Mouse (Mus musculus) hindbrain, embryonic 14.5 days (tissue): Measurements from ENCODE around the gene Ppp4c. TPM values are rescaled to one million over a fixed set of nuclear protein-coding genes. Genes with fewer than 3 reads are reported as not detected.

Experiments used
- ATAC-seq: fragments of 200-750 bp; cut with Nextera tagmentation; 2 replicates; pipeline ENCODE4 v1.8.0; 2017; ENCODE audit warnings: moderate number of reproducible peaks, mild to moderate bottlenecking, moderate TSS enrichment, moderate library complexity; ENCODE audit not compliant: low FRiP score
- DNase-seq: peaks from one replicate; pipeline ENCODE4 v3.0.0-alpha.2; 2015; ENCODE audit warnings: low spot score
- H3K27ac ChIP-seq: fragments of 300-500 bp; sonication (generic); 2 replicates; pipeline ENCODE4 v1.5.1; 2014; ENCODE audit warnings: mild to moderate bottlenecking, moderate library complexity
- H3K27me3 ChIP-seq: fragments of 300-500 bp; sonication (generic); 2 replicates; pipeline ENCODE4 v1.6.1; 2014; ENCODE audit warnings: mild to moderate bottlenecking, low read length, mixed read lengths; ENCODE audit not compliant: control insufficient read depth, insufficient read depth
- H3K36me3 ChIP-seq: fragments of 300-500 bp; sonication (generic); replicated peaks from 2 replicates; pipeline ENCODE4 v1.6.1; 2014; ENCODE audit not compliant: control insufficient read depth, insufficient read depth
- H3K4me1 ChIP-seq: fragments of 300-500 bp; sonication (generic); replicated peaks from 2 replicates; pipeline ENCODE4 v1.6.1; 2014; ENCODE audit warnings: antibody characterized with exemption, low read length, mixed read lengths; ENCODE audit not compliant: control insufficient read depth, insufficient read depth
- H3K4me2 ChIP-seq: fragments of 300-500 bp; sonication (generic); replicated peaks from 2 replicates; pipeline ENCODE4 v1.6.1; 2014; ENCODE audit warnings: mild to moderate bottlenecking, moderate library complexity
- H3K4me3 ChIP-seq: fragments of 300-500 bp; sonication (generic); replicated peaks from 2 replicates; pipeline ENCODE4 v1.5.1; 2014; ENCODE audit warnings: mild to moderate bottlenecking, low read length
- H3K9ac ChIP-seq: fragments of 300-500 bp; sonication (generic); 2 replicates; pipeline ENCODE4 v1.6.1; 2014
- H3K9me3 ChIP-seq: fragments of 300-500 bp; sonication (generic); 2 replicates; pipeline ENCODE4 v1.6.1; 2016; ENCODE audit warnings: low read length; ENCODE audit not compliant: control insufficient read depth
- WGBS: fragments of 180-500 bp; shearing (Covaris S2); extraction: QIAGEN DNeasy Blood & Tissue Kit; methylation state at CpG from one replicate; pipeline ENCODE4 v1.1.7; 2014; 5-methylcytosine and 5-hydroxymethylcytosine counted together
- polyA plus RNA-seq: library from polyadenylated mRNA; unstranded; fragments of >200 nt; fragmentation: Nextera tagmentation; extraction: Ambion mirVana; gene quantifications from 2 replicates; pipeline ENCODE4 v1.2.1, GENCODE M21; 2014

The Ppp4c gene
- polyA plus RNA-seq = 177 and 182 TPM in 2 replicates

GRCm38 (mm10) chr7:126791851-126792720 is at the start of gene Ppp4c:
Gene Ppp4c, minus strand, starts transcription at chr7:126792496.
- under 1% methylated on average over 74 of the region's 83 CpGs for WGBS
- Histone ChIP-seq H3K4me1 (peaks cover 24% of the 10 kb centered on the region), H3K9me3 (no peaks in the 10 kb centered on the region), H3K27me3 (no peaks in the 10 kb centered on the region), H3K36me3 (peaks cover 64% of the 10 kb centered on the region), H3K4me2 (peak within 1 kb of the TSS; percentile 90), H3K27ac (peak within 1 kb of the TSS; percentile 93), H3K4me3 (peak within 1 kb of the TSS; percentile 87), H3K9ac (peak within 1 kb of the TSS; percentile 88)
- DNase-seq = peak; percentile 100
- ATAC-seq = peak; percentile 92

- ATAC-seq = no peak
- H3K4me3 ChIP-seq = no peak overlapping the region
- H3K4me2 ChIP-seq = no peak overlapping the region
- H3K4me1 ChIP-seq = 0 out of 2 replicates have a peak, but pooled peaks cover 3% of the 10 kb centered on the region
- 100% methylated on average over 1 of the region's 1 CpGs for WGBS
- no peak overlapping the region for H3K27ac ChIP-seq
- no peaks in the 10 kb centered on the region for H3K9me3 ChIP-seq
- H3K9ac ChIP-seq = no peak overlapping the region
- H3K36me3 ChIP-seq = peaks cover 17% of the 10 kb centered on the region; the same call in 1 of the 2 replicates
- H3K27me3 ChIP-seq = no peaks in the 10 kb centered on the region
- no peak for DNase-seq
Measured at GRCm38 (mm10) chr7:126833294-126833693, 41.0 kb upstream of the Ppp4c start.

DNA sequence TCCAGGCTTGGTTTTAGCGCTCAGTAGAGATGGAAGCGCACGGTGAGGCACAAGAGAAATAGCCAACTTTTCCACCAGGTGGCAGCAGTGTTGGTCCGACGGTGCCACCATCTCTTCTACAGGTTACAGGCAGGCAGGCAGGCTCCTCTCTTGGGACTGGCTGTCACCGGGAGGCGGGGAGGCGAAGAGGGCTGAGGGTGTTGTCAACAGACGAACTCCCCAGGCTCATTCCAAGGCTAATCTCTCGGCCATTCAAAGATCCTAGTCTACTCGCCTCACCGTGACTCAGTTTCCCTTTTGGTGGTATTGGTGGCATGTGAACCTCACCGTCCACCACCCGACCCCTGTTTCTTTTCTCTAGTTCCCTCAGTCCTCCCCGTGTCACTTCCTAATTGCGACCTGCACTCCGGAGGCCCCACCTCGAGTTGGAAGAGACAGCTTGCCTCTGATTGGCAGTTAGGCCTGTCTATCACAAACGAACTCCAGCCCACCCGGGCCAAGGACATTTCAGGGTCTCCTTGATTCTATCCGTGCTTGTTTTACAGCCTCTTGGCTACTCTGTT is 39.8 kb upstream of the Ppp4c start:
- Histone ChIP-seq H3K36me3 (peaks cover 24% of the 10 kb centered on the region; the same call in 1 of the 2 replicates), H3K27me3 (no peaks in the 10 kb centered on the region), H3K9ac (peak overlapping the region; percentile 42), H3K4me2 (peak overlapping the region; percentile 61), H3K4me1 (0 out of 2 replicates have a peak, but pooled peaks cover 3% of the 10 kb centered on the region), H3K27ac (0 out of 2 replicates have a peak overlapping the region, but pooled peaks have one; percentile 14), H3K9me3 (no peaks in the 10 kb centered on the region), H3K4me3 (peak overlapping the region; percentile 21)
- DNase-seq = peak; percentile 86
- ATAC-seq = peak; percentile 70
- 2% methylated on average over 21 of the region's 21 CpGs for WGBS

GRCm38 (mm10) chr7:126831539-126831938 is 39.2 kb upstream of the Ppp4c start, which contains the start of gene 4930451I11Rik:
Gene 4930451I11Rik, minus strand, starts transcription at chr7:126831639.
- Histone ChIP-seq H3K4me3 (peak within 1 kb of the TSS; percentile 21), H3K4me1 (0 out of 2 replicates have a peak, but pooled peaks cover 3% of the 10 kb centered on the region), H3K27me3 (no peaks in the 10 kb centered on the region), H3K9ac (peak within 1 kb of the TSS; percentile 42), H3K36me3 (peaks cover 28% of the 10 kb centered on the region; the same call in 1 of the 2 replicates), H3K4me2 (peak within 1 kb of the TSS; percentile 61), H3K9me3 (no peaks in the 10 kb centered on the region), H3K27ac (0 out of 2 replicates have a peak within 1 kb of the TSS, but pooled peaks have one; percentile 14)
- ATAC-seq (no peak), DNase-seq (no peak)
- 59% methylated on average over 5 of the region's 5 CpGs for WGBS

- no peak for ATAC-seq
- no peaks in the 10 kb centered on the region for H3K9me3 ChIP-seq
- H3K4me2 ChIP-seq = no peak overlapping the region
- H3K4me3 ChIP-seq = no peak overlapping the region
- H3K27ac ChIP-seq = no peak overlapping the region
- H3K9ac ChIP-seq = no peak overlapping the region
- peaks cover 29% of the 10 kb centered on the region for H3K4me1 ChIP-seq
- WGBS = 81% methylated on average over 5 of the region's 5 CpGs
- no peak for DNase-seq
- no peaks in the 10 kb centered on the region for H3K27me3 ChIP-seq
- peaks cover 28% of the 10 kb centered on the region; the same call in 1 of the 2 replicates for H3K36me3 ChIP-seq
Measured at GRCm38 (mm10) chr7:126825952-126826351, 33.7 kb upstream of the Ppp4c start.

DNA sequence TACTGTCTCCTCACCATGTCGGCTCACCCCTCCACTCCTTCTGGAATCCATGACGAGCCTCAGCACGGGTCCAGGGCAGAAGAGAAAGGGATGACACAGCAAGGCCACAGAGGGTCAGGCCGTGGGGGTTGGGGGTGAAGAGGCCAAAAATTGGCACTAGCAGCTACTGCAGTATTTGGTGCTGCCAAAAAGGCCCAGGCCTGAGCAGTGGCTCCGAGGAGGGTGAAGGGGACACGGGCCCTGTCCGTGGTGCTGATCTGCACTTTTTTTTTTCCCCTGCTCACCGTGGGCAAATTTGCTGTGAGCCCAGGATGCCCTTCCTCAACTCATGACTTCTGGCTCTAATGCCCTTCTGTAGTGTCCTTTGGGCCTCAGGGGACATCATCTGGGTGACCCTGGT is 33.1 kb upstream of the Ppp4c start:
- WGBS = 26% methylated on average over 8 of the region's 8 CpGs
- Histone ChIP-seq H3K36me3 (peaks cover 28% of the 10 kb centered on the region; the same call in 1 of the 2 replicates), H3K4me2 (peak overlapping the region; percentile 52), H3K4me3 (peak overlapping the region; percentile 75), H3K9me3 (no peaks in the 10 kb centered on the region), H3K4me1 (peaks cover 29% of the 10 kb centered on the region), H3K9ac (peak overlapping the region; percentile 90; the same call in 1 of the 2 replicates), H3K27ac (no peak overlapping the region), H3K27me3 (no peaks in the 10 kb centered on the region)
- ATAC-seq = no peak
- no peak for DNase-seq

GRCm38 (mm10) chr7:126823940-126824339 is 31.6 kb upstream of the Ppp4c start:
- no peaks in the 10 kb centered on the region for H3K27me3 ChIP-seq
- H3K4me2 ChIP-seq = peak overlapping the region; percentile 52
- H3K27ac ChIP-seq = peak overlapping the region; percentile 94
- no peak for DNase-seq
- ATAC-seq = 0 out of 2 replicates have a peak, but pooled peaks have one; percentile 3
- H3K9ac ChIP-seq = peak overlapping the region; percentile 90
- peaks cover 15% of the 10 kb centered on the region; the same call in 1 of the 2 replicates for H3K36me3 ChIP-seq
- H3K4me1 ChIP-seq = peaks cover 29% of the 10 kb centered on the region
- no peaks in the 10 kb centered on the region for H3K9me3 ChIP-seq
- 3% methylated on average over 10 of the region's 10 CpGs for WGBS
- H3K4me3 ChIP-seq = peak overlapping the region; percentile 75

- Histone ChIP-seq H3K9ac (peak overlapping the region; percentile 90), H3K9me3 (no peaks in the 10 kb centered on the region), H3K4me2 (peak overlapping the region; percentile 52), H3K4me1 (peaks cover 29% of the 10 kb centered on the region), H3K4me3 (peak overlapping the region; percentile 75), H3K27me3 (no peaks in the 10 kb centered on the region), H3K36me3 (peaks cover 10% of the 10 kb centered on the region; the same call in 1 of the 2 replicates), H3K27ac (peak overlapping the region; percentile 94)
- peak; percentile 81 for ATAC-seq
- WGBS = 0% methylated on average over 18 of the region's 19 CpGs
- DNase-seq = peak; percentile 58
Measured at GRCm38 (mm10) chr7:126823202-126823711, 31.0 kb upstream of the Ppp4c start.
